Mouse (Mus musculus): ENCODE measurements around the gene Gm49416.
"Not testable (repeated sequence)": the region's sequence is repeated elsewhere in the genome, so short reads cannot be mapped to it uniquely, and the experiment has no call there.

Gene Gm49416

GRCm38 (mm10) chr19:8888511-8889385, at the start of gene Gm49416, which contains the start of gene 1810009A15Rik:
Gm49416 (plus strand) TSS chr19:8888926.
1810009A15Rik (plus strand) TSS chr19:8888853.
- peak; percentile 89 to 91 for DNase-seq

- DNase-seq, result no peak
Measured at GRCm38 (mm10) chr19:8839103-8839907, 49.4 kb upstream of the Gm49416 start, which contains the start of gene Gng3. Gng3 (minus strand) TSS chr19:8839194.

- peak; percentile 62 to 74 for DNase-seq
Measured at GRCm38 (mm10) chr19:8839908-8840791, 48.6 kb upstream of the Gm49416 start.

- DNase-seq, result no peak
Measured at GRCm38 (mm10) chr19:8841012-8841411, 47.7 kb upstream of the Gm49416 start.

- DNase-seq, result no peak
Measured at GRCm38 (mm10) chr19:8842961-8843360, 45.8 kb upstream of the Gm49416 start.

GRCm38 (mm10) chr19:8844371-8845129, 44.2 kb upstream of the Gm49416 start:
- peak in 1 of 2 experiments; percentile 83 for DNase-seq

- DNase-seq, result no peak
Measured at GRCm38 (mm10) chr19:8848356-8848755, 40.4 kb upstream of the Gm49416 start.

GRCm38 (mm10) chr19:8850402-8850901, 38.3 kb upstream of the Gm49416 start, which contains the start of gene Lrrn4cl:
Lrrn4cl (plus strand) TSS chr19:8850768.
- DNase-seq, result no peak

GRCm38 (mm10) chr19:8851639-8852038, 37.1 kb upstream of the Gm49416 start:
- no peak for DNase-seq

GRCm38 (mm10) chr19:8852236-8852928, 36.3 kb upstream of the Gm49416 start:
- no peak for DNase-seq

- no peak for DNase-seq
Measured at GRCm38 (mm10) chr19:8853117-8853516, 35.6 kb upstream of the Gm49416 start.

GRCm38 (mm10) chr19:8857689-8858088, 31.0 kb upstream of the Gm49416 start:
- peak in 1 of 2 experiments; percentile 32 for DNase-seq

GRCm38 (mm10) chr19:8859018-8859417, 29.7 kb upstream of the Gm49416 start:
- peak in 1 of 2 experiments; percentile 52 for DNase-seq

- DNase-seq, result no peak
Measured at GRCm38 (mm10) chr19:8864265-8864664, 24.5 kb upstream of the Gm49416 start.

GRCm38 (mm10) chr19:8870381-8870780, 18.3 kb upstream of the Gm49416 start:
- DNase-seq, result not testable (repeated sequence)

GRCm38 (mm10) chr19:8870838-8871237, 17.9 kb upstream of the Gm49416 start:
- no peak for DNase-seq

GRCm38 (mm10) chr19:8871267-8872186, 17.2 kb upstream of the Gm49416 start, which contains the start of gene Ubxn1:
Ubxn1 (plus strand) TSS chr19:8871496.
- peak; percentile 92 to 93 for DNase-seq

- no peak for DNase-seq
Measured at GRCm38 (mm10) chr19:8872266-8872840, 16.4 kb upstream of the Gm49416 start.

GRCm38 (mm10) chr19:8875031-8875430, 13.7 kb upstream of the Gm49416 start:
- DNase-seq, result no peak
